Mouse (Mus musculus) megakaryocyte, embryonic 14.5 days (primary cell): ENCODE measurements around the gene Zer1.

ENCODE experiments used
- FLI1 ChIP-seq: IDR thresholded peaks from 2 replicates; pipeline ENCODE4 v1.6.1; 2012; ENCODE audit warnings: low read length, inconsistent platforms, mixed read lengths
- GATA1 ChIP-seq: IDR thresholded peaks from 3 replicates; pipeline ENCODE4 v1.6.1; 2012; ENCODE audit warnings: mixed read lengths, low read length, inconsistent platforms, borderline replicate concordance

- TF ChIP-seq GATA1, result no peak
- no peak for TF ChIP-seq FLI1
Measured at GRCm38 (mm10) chr2:30067031-30067888, 57.1 kb downstream of the Zer1 start.
